ENCODE assay signal across 28 mouse cellular contexts in the genomic region with DNA sequence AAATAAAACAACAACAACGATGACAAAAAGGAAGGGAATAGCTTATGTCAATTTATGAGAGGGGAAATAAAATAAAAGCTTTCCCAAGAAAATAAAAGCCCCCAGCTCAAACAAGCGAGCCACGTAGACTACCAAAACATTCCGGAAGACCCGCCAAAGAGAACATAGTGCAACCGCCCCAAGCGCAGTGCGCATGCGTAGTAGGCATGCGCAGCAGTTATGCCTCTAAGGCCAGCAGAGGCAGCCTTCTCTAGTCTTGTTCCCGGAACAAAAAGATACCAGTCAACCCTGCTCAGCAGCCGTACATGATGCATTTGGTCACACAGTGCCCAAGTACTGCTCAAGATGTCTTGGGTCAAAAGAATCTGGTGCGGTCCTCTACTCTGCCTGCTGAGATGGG. TPM values are rescaled to one million over a fixed set of nuclear protein-coding genes. Genes with fewer than 3 reads are reported as not detected.
DNase-seq lines count a peak whose midpoint lies in the region; ATAC-seq and TF ChIP-seq lines count a peak whose summit lies in the region.
"Had no signal": no experiment of that assay in that cellular context is flagged by ENCODE, and none has a peak within 500 bp of the region (broad histone marks: within the 10 kb centered on the region; RNA-seq: fewer than 3 reads in every experiment).

No protein-coding gene starts in this region.

- no peak for DNase-seq in hindbrain, embryonic 10.5 days (ENCODE audit: low spot score)
- no peak for DNase-seq in hindbrain, embryonic 11.5 days (ENCODE audit: low spot score)
- DNase-seq in neural tube, embryonic 10.5 days (ENCODE audit: extremely low spot score, low spot score): no peak
- DNase-seq in hindbrain, postnatal 0 days (ENCODE audit: low spot score): no peak
- DNase-seq in thymus, postnatal 0 days (ENCODE audit: low spot score): no peak
- DNase-seq in Muller cell, postnatal 12 days (ENCODE audit: inconsistent ontology term): no peak
- DNase-seq: adrenal gland, postnatal 36 days; cerebellum, adult 11 months; cerebellum, adult 9-11 months; gastrocnemius, adult 2 months; heart, postnatal 10 days; kidney, postnatal 4 days; lung, adult 18-20 months; lung, postnatal 10 days; retina, postnatal 1 day; right cerebral cortex, postnatal 25 days; spleen, adult 18-20 months; thymus, postnatal 36 days had no signal

- H3K9me3 ChIP-seq in hindbrain, embryonic 10.5 days: no peaks in the 10 kb centered on the region
- H3K9me3 ChIP-seq in hindbrain, embryonic 11.5 days (ENCODE audit: control insufficient read depth, low read length): no peaks in the 10 kb centered on the region
- no peaks in the 10 kb centered on the region for H3K9me3 ChIP-seq in neural tube, embryonic 13.5 days
- H3K9me3 ChIP-seq in hindbrain, postnatal 0 days (ENCODE audit: low read length): no peaks in the 10 kb centered on the region
- H3K9me3 ChIP-seq: embryonic facial prominence, embryonic 15.5 days; G1E; heart, embryonic 12.5 days; hindbrain, embryonic 15.5 days; kidney, embryonic 15.5 days; limb, embryonic 13.5 days; liver, embryonic 12.5 days had no signal

- H3K9ac ChIP-seq in hindbrain, embryonic 11.5 days (ENCODE audit: low read depth, low read length): no peak overlapping the region
- no peak overlapping the region for H3K9ac ChIP-seq in neural tube, embryonic 13.5 days
- no peak overlapping the region for H3K9ac ChIP-seq in hindbrain, postnatal 0 days (replicated peaks; ENCODE audit: low read length)
- H3K9ac ChIP-seq: embryonic facial prominence, embryonic 15.5 days; heart, embryonic 12.5 days; hindbrain, embryonic 15.5 days; kidney, embryonic 15.5 days; limb, embryonic 13.5 days; liver, embryonic 12.5 days had no signal

- no peak for ATAC-seq in hindbrain, embryonic 11.5 days (ENCODE audit: low FRiP score)
- ATAC-seq in neural tube, embryonic 13.5 days (ENCODE audit: low read depth): no peak
- ATAC-seq in hindbrain, postnatal 0 days: 0 out of 2 replicates have a peak, but pooled peaks have one; percentile 45
- ATAC-seq: forebrain, embryonic 14.5 days; intestine, postnatal 0 days; liver, embryonic 12.5 days had no signal

- no peaks in the 10 kb centered on the region for H3K27me3 ChIP-seq in hindbrain, embryonic 10.5 days (ENCODE audit: insufficient read depth, poor library complexity, severe bottlenecking)
- no peaks in the 10 kb centered on the region for H3K27me3 ChIP-seq in hindbrain, embryonic 11.5 days (ENCODE audit: control insufficient read depth, insufficient read depth, low read length)
- no peaks in the 10 kb centered on the region for H3K27me3 ChIP-seq in neural tube, embryonic 13.5 days
- no peaks in the 10 kb centered on the region for H3K27me3 ChIP-seq in hindbrain, postnatal 0 days (ENCODE audit: insufficient read depth, low read length)
- H3K27me3 ChIP-seq: embryonic facial prominence, embryonic 15.5 days; heart, embryonic 12.5 days; hindbrain, embryonic 15.5 days; kidney, embryonic 15.5 days; limb, embryonic 13.5 days; liver, embryonic 12.5 days had no signal

- TF ChIP-seq CTCF in hindbrain, postnatal 0 days (IDR thresholded peaks at IDR 0.05; ENCODE audit: low read depth): no peak

- H3K36me3 ChIP-seq in hindbrain, embryonic 10.5 days: peaks cover 76% of the 10 kb centered on the region
- H3K36me3 ChIP-seq in hindbrain, embryonic 11.5 days (ENCODE audit: control insufficient read depth, insufficient read depth, low read length): no peaks in the 10 kb centered on the region
- peaks cover 41% of the 10 kb centered on the region for H3K36me3 ChIP-seq in neural tube, embryonic 13.5 days
- peaks cover 22% of the 10 kb centered on the region; the same call in 1 of the 2 replicates for H3K36me3 ChIP-seq in hindbrain, postnatal 0 days (ENCODE audit: insufficient read depth, low read length)
- H3K36me3 ChIP-seq: G1E had no signal

- H3K4me2 ChIP-seq in hindbrain, embryonic 11.5 days (replicated peaks; ENCODE audit: low read depth, low read length): no peak overlapping the region
- H3K4me2 ChIP-seq in neural tube, embryonic 13.5 days: no peak overlapping the region
- no peak overlapping the region for H3K4me2 ChIP-seq in hindbrain, postnatal 0 days (ENCODE audit: low read depth, low read length)
- H3K4me2 ChIP-seq: embryonic facial prominence, embryonic 15.5 days; heart, embryonic 12.5 days; hindbrain, embryonic 15.5 days; kidney, embryonic 15.5 days; limb, embryonic 13.5 days; liver, embryonic 12.5 days had no signal

- H3K4me1 ChIP-seq in hindbrain, embryonic 10.5 days (replicated peaks): peaks cover 14% of the 10 kb centered on the region
- no peaks in the 10 kb centered on the region for H3K4me1 ChIP-seq in hindbrain, embryonic 11.5 days (replicated peaks; ENCODE audit: control insufficient read depth, insufficient read depth, low read length)
- H3K4me1 ChIP-seq in neural tube, embryonic 13.5 days (replicated peaks): peaks cover 8% of the 10 kb centered on the region
- H3K4me1 ChIP-seq in hindbrain, postnatal 0 days (ENCODE audit: insufficient read depth, low read length): no peaks in the 10 kb centered on the region
- H3K4me1 ChIP-seq: embryonic facial prominence, embryonic 15.5 days; heart, embryonic 12.5 days; hindbrain, embryonic 15.5 days; liver, embryonic 12.5 days had no signal

- H3K4me3 ChIP-seq in hindbrain, embryonic 10.5 days: no peak overlapping the region
- H3K4me3 ChIP-seq in hindbrain, embryonic 11.5 days (ENCODE audit: low read depth, low read length): no peak overlapping the region
- no peak overlapping the region for H3K4me3 ChIP-seq in neural tube, embryonic 13.5 days
- H3K4me3 ChIP-seq in hindbrain, postnatal 0 days (ENCODE audit: low read length): no peak overlapping the region
- H3K4me3 ChIP-seq: embryonic facial prominence, embryonic 15.5 days; gastrocnemius, adult 2 months; heart, embryonic 12.5 days; hindbrain, embryonic 15.5 days; kidney, embryonic 15.5 days; limb, embryonic 13.5 days; liver, embryonic 12.5 days had no signal

- WGBS in hindbrain, embryonic 10.5 days: 96% methylated on average over 13 of the region's 13 CpGs
- WGBS in hindbrain, embryonic 11.5 days: 94% methylated on average over 13 of the region's 13 CpGs
- 92% methylated on average over 13 of the region's 13 CpGs for WGBS in neural tube, embryonic 13.5 days
- WGBS in hindbrain, postnatal 0 days: 88% methylated on average over 13 of the region's 13 CpGs

- peak overlapping the region; percentile 50; the same call in 1 of the 2 replicates for H3K27ac ChIP-seq in hindbrain, embryonic 10.5 days
- no peak overlapping the region for H3K27ac ChIP-seq in hindbrain, embryonic 11.5 days (ENCODE audit: low read depth, low read length)
- peak overlapping the region; percentile 59; the same call in 1 of the 2 replicates for H3K27ac ChIP-seq in neural tube, embryonic 13.5 days (replicated peaks)
- H3K27ac ChIP-seq in hindbrain, postnatal 0 days: no peak overlapping the region
- H3K27ac ChIP-seq: embryonic facial prominence, embryonic 15.5 days; gastrocnemius, adult 2 months; hindbrain, embryonic 15.5 days; kidney, embryonic 15.5 days; limb, embryonic 13.5 days; liver, embryonic 12.5 days had no signal

RNA-seq across cellular contexts. Expression of a gene that starts 30.9 kb away (rescaled TPM):
- 25.6 and 31.1 TPM in 2 replicates for polyA plus RNA-seq in hindbrain, embryonic 10.5 days (2016; fragmentation: Nextera tagmentation; extraction: Ambion mirVana)
- polyA plus RNA-seq in hindbrain, embryonic 11.5 days (2014; fragmentation: Nextera tagmentation; extraction: Ambion mirVana): 41.9 and 43.3 TPM in 2 replicates
- 17.8 and 21.9 TPM in 2 replicates for polyA plus RNA-seq in neural tube, embryonic 13.5 days (2015; fragmentation: Nextera tagmentation; extraction: Ambion mirVana)
- total RNA-seq in hindbrain, postnatal 0 days (2014; rRNA removed): 88.6 and 103 TPM in 2 replicates
- polyA plus RNA-seq in hindbrain, postnatal 0 days (2015; fragmentation: Nextera tagmentation; extraction: Ambion mirVana): 10.3 and 10.6 TPM in 2 replicates
- polyA plus RNA-seq in thymus, postnatal 0 days (2015; fragmentation: Nextera tagmentation; extraction: Ambion mirVana): 19.5 and 22.2 TPM in 2 replicates

Comparison
In these comparisons a context has a peak if more than half of its experiments do, and no peak if none do; other contexts are left out.
1. H3K27ac ChIP-seq: peak in hindbrain, embryonic 10.5 days (single experiment) and neural tube, embryonic 13.5 days (single experiment); none in hindbrain, embryonic 11.5 days (single experiment) and hindbrain, postnatal 0 days (single experiment).